Mouse (Mus musculus) 416B (cell line): ENCODE measurements around the gene Ssbp2.

Experiments used
- DNase-seq: peaks from one replicate; pipeline ENCODE4 v3.0.0; 2011; ENCODE audit warnings: low read depth

Ssbp2 gene

DNA sequence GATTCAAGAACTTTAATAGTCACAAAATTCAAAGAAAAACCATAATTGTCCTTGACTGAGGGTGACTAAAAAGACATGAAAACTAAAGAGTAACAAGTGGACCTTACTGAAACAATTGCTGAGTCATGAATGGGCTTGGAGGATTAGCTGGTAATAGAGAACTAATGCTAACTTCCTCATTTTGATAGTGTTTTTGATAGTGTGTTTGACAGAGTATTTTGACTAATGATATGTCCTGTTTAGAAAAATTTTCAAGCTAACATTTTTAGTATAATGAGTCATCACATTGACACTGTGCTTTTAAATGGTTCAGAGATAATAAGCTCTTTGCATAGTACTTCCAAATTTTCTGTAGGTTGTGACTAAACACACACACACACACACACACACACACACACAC, 267.8 kb downstream of the Ssbp2 start:
- DNase-seq: peak; percentile 87

DNA sequence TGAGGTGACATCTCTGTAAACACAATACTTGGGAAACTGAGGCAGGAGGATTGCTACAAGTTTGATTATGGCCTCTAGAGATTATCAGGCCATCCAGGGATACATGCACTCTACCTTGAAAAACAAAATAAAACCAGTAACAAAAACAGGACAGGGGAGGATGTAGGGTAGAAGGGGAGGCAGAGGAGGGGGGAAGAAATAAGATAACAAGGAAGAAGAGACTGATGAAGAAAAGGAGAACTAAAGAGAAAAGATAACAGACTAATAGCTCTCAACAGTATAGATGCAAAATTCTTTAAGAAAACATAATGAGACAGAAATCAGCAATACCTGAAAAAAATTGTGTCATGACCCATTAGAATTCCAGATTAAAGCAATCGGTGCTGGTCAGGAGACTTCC, 277.1 kb downstream of the Ssbp2 start:
- no peak for DNase-seq

- DNase-seq: no peak
Measured at GRCm38 (mm10) chr13:91740851-91741250, 280.8 kb downstream of the Ssbp2 start.

GRCm38 (mm10) chr13:91741280-91742047, 281.4 kb downstream of the Ssbp2 start, which contains the start of gene Acot12:
Gene Acot12, plus strand, starts transcription at chr13:91741512.
- DNase-seq: no peak

- DNase-seq: no peak
Measured at GRCm38 (mm10) chr13:91743180-91743579, 283.1 kb downstream of the Ssbp2 start.

DNA sequence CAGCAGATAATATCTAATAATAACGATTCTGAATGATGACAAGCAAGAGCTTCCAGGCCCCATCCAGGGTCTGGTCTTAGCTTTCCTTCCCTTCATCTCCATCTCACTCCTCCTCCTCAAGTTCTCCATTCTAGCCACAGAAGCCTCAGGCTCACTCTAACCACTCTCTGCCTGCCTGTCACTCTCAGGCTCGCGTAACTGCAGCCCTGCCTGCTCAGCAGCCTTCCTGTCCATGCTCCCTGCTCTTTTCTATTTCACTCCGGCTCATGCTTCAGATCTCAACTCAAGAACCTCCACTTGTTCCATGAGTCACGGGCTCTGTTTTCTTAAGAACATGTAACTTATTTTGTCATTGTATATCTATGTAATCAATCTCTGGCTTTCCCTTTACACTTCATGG, 286.4 kb downstream of the Ssbp2 start:
- DNase-seq: peak; percentile 50

DNA sequence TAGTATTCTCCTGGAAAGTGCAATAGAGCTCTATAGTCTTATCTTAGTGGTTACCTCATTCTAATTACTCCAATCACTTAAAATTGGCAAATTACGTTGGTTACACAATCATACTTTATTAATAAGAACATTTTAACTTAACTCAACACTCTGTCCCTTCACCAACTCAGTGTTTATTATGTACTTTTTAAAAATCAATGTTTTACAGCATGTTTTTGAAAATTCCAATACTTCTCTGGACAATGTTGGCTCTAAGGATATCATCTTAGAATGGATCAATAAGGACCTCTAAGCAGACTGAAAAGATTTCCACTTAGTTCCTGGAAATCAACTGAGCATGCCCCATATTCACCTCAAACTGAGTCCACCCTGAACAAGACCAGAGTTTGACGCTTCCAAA, 288.3 kb downstream of the Ssbp2 start:
- no peak for DNase-seq

GRCm38 (mm10) chr13:91749981-91750380, 289.9 kb downstream of the Ssbp2 start:
- no peak for DNase-seq
